Comparison of ENCODE assay signal across 9 mouse cellular contexts in genomic region chr1:189854646-189855045, GRCm38 (mm10).
"Had no signal": no experiment of that assay in that cellular context is flagged by ENCODE, and none has a peak within 500 bp of the region (broad histone marks: within the 10 kb centered on the region; RNA-seq: fewer than 3 reads in every experiment).

No protein-coding gene starts in this region.

- H3K9me3 ChIP-seq: kidney, embryonic 15.5 days; midbrain, embryonic 13.5 days had no signal

- DNase-seq: kidney, adult 2 months; kidney, postnatal 14 days; lung, adult 18-20 months; lung, postnatal 36 days; right cerebral cortex, postnatal 14 days; thymus, postnatal 4 days had no signal

- H3K4me3 ChIP-seq: kidney, embryonic 15.5 days; midbrain, embryonic 13.5 days had no signal

- H3K27ac ChIP-seq: kidney, embryonic 15.5 days; midbrain, embryonic 13.5 days had no signal

- H3K4me1 ChIP-seq: kidney, embryonic 15.5 days; midbrain, embryonic 13.5 days had no signal

- H3K27me3 ChIP-seq: kidney, embryonic 15.5 days; midbrain, embryonic 13.5 days had no signal

- H3K9ac ChIP-seq: kidney, embryonic 15.5 days; midbrain, embryonic 13.5 days had no signal

- H3K4me2 ChIP-seq: kidney, embryonic 15.5 days; midbrain, embryonic 13.5 days had no signal

- ATAC-seq: intestine, embryonic 16.5 days; midbrain, embryonic 13.5 days had no signal
